Mouse (Mus musculus): Measurements from ENCODE around the gene Ide.

Gene Ide

GRCm38 (mm10) chr19:37333357-37333756 is 4.3 kb downstream of the Ide start:
- no peak for DNase-seq (ENCODE audit: low spot score)

- no peak for DNase-seq (ENCODE audit: low spot score)
These were observed 4.9 kb downstream of the Ide start for GRCm38 (mm10) chr19:37332726-37333125.

- DNase-seq (ENCODE audit: low spot score): no peak
These were observed 10.4 kb downstream of the Ide start for GRCm38 (mm10) chr19:37327216-37327615.

- DNase-seq (ENCODE audit: low spot score): no peak
These were observed 14.1 kb downstream of the Ide start for GRCm38 (mm10) chr19:37323566-37323965.

DNA sequence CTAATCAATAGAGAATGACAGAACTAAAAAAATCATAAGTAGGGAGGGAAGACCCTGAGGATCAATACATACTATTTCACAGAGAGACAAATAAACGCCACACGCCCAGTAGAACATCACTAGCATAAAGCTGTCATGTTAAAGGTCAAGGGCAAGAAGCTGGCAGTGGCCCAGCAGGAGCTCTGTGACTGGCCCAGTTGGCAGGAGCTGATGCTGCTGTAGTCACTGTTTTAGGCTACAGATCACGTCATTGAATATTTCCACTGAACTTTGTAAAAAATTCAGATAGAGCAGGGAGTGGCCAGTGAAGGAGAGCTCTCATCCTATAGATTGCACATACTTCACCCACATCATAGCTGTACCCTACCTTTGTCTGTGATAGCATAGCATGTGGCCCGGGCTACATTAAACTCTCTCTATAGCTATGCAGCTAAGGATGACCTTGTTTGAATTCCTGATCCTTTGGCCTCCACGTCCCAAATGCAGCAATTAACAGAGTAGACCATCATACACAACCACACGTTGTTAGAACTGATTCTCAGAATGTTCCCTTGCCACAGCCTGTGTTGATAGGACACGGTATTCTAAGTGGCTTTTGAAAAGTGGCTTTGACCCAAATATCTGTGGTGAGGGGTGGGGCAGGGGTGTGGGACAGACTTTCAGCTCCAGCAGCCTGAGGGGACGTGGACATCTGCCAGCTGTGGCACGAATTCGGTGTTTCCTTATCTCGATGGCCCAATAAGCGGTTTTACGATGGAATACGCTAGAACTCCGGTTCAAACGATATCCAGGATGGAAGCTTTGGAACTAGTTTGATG is 16.6 kb downstream of the Ide start:
- DNase-seq (ENCODE audit: low spot score): no peak

DNA sequence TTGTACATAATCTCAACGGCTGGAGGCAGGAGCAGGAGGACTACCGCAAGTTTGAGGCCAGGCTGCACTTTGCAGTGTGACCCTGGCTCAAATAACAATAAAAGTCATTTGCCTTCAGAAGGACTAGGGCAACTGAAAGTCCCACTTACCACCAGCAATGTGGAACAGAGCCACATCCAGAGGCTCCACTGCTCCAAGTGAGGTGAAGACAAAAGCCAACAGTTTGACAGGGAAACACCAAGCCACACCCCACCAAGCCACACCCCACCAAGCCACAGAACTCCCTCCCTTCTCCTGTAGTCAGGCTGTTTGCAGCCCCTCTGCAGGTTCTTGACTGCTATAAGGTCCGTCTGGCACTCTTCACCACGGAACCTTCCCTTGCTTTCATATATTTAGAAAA is 20.3 kb downstream of the Ide start:
- DNase-seq (ENCODE audit: low spot score): no peak

DNA sequence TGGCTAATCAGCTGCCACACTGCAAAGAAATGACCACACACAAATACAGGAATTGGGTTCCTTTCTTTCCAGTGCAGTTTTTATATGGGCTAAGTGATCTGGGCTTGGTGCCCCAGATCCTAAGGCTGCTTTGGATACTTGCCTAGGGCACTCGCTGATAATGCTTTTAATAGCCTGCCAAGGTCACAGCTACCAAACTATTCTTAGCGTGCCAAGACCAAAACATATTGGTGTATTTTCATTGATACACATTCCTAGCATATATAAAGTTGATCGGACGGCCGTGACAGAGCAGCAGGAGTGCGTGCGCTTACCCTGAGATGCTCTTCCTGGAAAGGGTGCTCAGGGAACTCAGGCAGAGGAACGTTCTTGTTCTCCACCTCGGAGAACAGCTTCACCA is 22.6 kb downstream of the Ide start:
- DNase-seq (ENCODE audit: low spot score): no peak

DNA sequence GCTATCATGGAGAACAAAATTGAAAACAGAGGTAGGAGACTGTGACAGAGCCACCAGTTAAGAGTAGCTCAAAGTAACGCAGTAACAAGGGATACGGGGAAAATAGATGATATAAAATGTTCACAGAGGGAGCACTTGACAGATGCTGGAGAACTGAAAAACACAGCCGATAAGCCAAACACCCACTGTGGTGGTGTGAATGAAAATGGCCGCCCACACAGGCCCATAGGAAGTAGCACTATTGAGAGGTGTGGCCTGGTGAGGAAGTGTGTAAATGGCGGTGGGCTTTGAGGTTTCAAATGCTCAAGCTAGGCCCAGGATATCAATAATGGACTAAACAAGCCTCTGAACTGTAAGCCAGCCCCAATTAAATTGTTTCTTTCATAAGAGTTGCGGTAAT is 26.2 kb downstream of the Ide start:
- no peak for DNase-seq (ENCODE audit: low spot score)

DNA sequence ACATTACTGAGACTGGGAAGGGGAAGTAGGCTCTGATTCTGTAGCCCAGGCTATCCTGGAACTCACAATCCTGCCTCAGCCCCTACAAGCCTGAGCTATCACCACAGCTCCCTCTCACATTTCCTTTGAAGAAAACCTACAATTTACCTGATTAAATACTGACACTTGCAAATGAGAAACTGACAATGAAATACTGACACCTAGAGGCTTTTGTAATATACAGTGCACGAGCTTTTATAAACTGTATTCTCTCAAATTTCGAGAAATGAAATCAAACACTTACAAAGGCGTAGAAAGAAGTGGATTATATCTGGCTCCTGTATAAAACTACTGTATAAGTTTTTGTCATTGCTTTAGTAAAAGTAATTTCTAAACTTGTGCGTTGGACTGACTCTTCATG is 27.5 kb downstream of the Ide start:
- DNase-seq (ENCODE audit: low spot score): no peak

GRCm38 (mm10) chr19:37308941-37309340 is 28.7 kb downstream of the Ide start:
- no peak for DNase-seq (ENCODE audit: low spot score)

DNA sequence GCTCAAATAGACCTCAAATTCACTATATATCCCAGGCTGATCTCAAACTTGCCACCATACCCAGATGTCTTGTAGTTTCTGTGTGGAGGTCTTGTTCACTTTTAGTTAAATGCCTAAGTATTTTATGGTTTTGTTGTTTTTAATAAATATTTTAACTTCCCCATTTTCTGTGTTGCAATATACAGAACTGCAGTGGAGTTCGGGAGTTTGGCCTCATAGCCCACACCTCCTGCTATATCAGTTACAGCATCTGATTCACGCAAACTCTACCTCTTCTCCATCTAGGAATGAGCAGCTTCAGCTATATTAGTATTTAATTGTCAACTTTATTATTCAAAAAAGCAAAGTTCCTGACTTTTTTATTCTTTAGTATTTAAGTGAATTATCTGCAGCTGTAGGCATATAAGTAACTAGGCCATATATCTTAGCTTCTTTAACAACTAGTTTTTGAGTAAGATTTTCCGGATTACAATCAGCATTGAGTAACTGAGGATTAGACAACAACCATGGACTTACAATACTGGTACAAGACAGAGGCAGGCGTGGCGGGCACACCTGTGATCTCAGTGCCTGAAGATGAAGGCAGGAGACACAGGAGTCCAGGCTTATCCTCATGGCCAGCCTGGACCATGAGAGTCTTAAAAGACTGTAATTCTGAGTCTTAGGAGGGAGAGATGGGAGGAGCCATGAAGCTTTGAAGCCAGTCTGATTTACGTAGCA is 29.7 kb downstream of the Ide start:
- no peak for DNase-seq (ENCODE audit: low spot score)

- no peak for DNase-seq (ENCODE audit: low spot score)
These were observed 31.5 kb downstream of the Ide start for GRCm38 (mm10) chr19:37306176-37306575.

DNA sequence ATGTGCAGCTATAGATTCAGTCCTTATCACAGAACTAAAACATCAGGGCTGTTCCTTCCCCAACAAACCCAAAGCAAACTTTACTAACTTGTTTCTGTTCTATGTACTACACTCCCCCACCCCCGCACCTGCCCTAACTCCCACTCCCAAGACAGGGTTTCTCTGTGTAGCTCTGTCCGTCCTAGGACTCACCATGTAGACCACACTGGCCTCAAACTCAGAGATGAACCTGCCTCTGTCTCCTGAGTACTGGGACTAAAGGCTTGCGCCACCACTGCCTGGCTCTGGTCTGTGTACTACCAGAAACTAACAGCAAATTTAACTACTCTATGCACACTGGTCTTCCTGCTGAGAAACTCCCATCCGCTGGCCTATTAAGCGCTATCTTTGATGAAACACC is 32.8 kb downstream of the Ide start:
- DNase-seq (ENCODE audit: low spot score): no peak

GRCm38 (mm10) chr19:37304006-37304405 is 33.6 kb downstream of the Ide start:
- DNase-seq (ENCODE audit: low spot score): no peak

DNA sequence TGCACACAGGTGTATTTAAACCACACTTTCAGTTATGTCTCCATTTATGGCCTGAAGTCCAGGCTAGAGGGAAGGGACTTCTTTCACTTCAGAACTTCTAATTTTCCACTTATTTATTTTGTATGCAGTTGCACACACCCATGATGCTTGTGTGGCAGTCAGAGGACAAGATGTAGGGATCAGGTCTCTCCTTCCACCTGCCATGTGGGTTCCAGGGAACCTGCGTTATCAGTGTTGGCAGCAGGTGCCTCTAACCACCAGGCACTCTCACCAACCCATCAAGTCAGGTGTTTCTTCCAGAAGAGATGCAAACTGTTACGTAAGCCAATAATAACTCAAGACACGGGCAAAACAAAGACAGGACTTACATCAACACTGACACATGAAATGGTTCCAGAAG is 35.9 kb downstream of the Ide start:
- DNase-seq (ENCODE audit: low spot score): no peak

DNA sequence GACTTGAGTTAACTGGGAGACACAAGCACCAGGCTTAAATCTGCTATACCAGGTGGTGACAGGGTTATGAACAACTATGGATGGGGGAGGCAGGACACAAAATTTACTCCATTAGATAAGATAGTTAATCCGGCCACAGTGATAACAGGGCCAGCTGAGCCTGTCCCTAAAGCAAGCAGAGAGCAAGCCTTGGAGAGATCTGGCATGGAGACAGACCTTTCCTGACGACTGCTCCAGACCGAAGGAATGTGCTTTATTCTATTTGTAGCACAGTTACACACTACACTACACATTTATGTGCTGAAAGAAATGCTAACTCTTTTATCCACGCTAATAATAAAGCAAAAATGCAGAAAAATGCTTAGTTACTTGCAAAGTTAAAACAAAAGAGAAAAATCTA is 46.0 kb downstream of the Ide start:
- DNase-seq (ENCODE audit: low spot score): no peak

- no peak for DNase-seq (ENCODE audit: low spot score)
These were observed 46.7 kb downstream of the Ide start for GRCm38 (mm10) chr19:37290906-37291305.

- DNase-seq (ENCODE audit: low spot score): no peak
These were observed 52.9 kb downstream of the Ide start for GRCm38 (mm10) chr19:37284775-37285174.

GRCm38 (mm10) chr19:37283166-37283565 is 54.5 kb downstream of the Ide start:
- DNase-seq (ENCODE audit: low spot score): no peak

DNA sequence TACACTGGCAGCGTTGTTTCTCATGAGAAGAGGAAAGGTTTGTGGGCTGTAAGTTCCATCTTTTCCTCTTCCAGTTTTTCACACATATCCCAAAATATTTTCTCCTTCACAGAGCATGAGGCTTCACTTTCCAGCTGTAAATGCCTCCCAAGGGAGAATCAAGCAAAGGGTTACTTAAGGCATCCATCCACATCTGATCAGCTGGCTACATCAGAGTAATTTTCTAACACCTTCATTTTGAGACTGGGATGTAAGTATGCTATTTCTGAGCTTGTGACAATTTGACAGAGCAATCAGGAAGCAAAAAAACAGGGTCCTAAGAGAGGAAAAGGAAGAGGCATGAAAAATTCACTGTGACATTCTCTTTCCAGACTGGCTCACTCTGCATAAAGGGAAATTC is 55.9 kb downstream of the Ide start:
- DNase-seq (ENCODE audit: low spot score): no peak

DNA sequence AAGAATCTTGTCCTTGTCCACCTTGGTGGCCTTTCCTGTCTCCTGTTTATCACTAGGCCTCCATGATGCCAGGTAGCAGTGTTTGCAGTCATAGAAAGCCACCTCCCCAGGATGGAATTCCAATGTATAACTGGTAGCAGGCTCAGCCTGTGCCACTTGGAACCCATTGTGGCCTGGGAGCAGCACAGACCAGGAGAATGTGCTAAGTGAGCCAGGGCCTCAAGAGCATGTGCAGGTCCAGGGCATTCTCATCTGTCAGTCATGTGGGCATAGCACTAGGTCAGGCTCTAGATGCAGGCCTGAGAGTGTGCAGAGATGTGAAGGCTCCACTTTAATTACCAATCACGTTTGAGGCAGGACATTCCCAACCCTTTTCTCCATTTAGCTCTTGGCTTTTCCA is 58.5 kb downstream of the Ide start:
- DNase-seq (ENCODE audit: low spot score): no peak

GRCm38 (mm10) chr19:37275555-37275954 is 62.1 kb downstream of the Ide start:
- no peak for DNase-seq (ENCODE audit: low spot score)

GRCm38 (mm10) chr19:37269106-37269505 is 68.5 kb downstream of the Ide start:
- DNase-seq (ENCODE audit: low spot score): no peak

Measured in urinary bladder, postnatal 10 days (tissue).